Mouse (Mus musculus) right cerebral cortex, adult 18-20 months (tissue): Measurements from ENCODE around the gene Hist1h3d.
A peak's percentile ranks its signal among the peaks of the same experiment; 100 is the strongest.
"Not testable (repeated sequence)": the region's sequence is repeated elsewhere in the genome, so short reads cannot be mapped to it uniquely, and the experiment has no call there.

ENCODE experiments used
- DNase-seq: peaks from one replicate; pipeline ENCODE4 v3.0.0; 2022; ENCODE audit warnings: mixed read lengths

Hist1h3d gene

DNA sequence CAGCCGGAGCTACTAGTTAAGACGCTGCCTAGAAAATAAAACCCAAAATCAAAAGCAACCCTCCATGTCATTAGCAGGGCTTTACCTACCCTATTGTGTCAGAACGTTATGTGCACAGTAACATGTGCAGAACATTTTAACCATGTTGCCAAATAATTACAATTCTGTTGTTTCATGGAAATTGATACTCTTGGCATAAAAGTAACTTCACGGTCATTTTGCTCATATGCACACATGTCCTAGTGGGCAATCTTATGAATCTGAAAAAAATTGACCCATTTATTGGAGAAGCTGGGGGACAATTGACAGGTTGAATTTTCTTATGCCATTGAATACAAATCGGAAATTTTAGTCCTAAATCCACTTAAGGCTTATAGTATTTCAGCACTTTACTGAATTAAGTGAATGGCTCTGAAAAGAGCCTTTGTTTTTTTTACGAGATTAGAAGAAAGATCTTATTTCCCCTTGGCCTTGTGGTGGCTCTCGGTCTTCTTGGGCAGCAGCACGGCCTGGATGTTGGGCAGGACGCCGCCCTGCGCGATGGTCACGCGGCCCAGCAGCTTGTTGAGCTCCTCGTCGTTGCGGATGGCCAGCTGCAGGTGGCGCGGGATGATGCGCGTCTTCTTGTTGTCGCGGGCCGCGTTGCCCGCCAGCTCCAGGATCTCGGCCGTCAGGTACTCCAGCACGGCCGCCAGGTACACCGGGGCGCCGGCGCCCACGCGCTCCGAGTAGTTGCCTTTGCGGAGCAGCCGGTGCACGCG lies 5.1 kb upstream of the Hist1h3d start:
- DNase-seq = not testable (repeated sequence)

DNA sequence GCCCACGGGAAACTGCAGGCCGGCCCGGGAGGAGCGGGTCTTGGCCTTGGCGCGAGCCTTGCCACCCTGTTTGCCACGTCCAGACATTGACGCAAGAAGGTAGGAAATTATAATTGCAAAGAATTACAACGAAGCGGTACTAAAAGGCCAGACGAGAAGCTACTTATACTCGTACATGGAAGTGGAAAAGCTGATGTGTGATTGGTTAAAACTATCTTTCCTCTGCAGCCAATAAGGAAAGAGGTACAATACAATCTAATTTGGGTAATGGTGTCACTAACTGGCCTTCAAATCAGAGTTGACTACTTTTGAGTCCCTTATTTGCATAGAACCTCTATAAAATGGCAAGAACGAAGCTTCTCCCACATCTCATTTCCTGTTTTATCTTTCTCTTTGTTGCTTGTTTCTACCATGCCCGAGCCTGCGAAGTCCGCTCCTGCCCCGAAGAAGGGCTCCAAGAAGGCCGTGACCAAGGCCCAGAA lies 4.5 kb upstream of the Hist1h3d start, which contains the start of the genes Hist1h2ae and Hist1h2bg:
Hist1h2ae (minus strand) TSS at position 199 of the 482 bp plus-strand sequence.
Hist1h2bg (plus strand) TSS at position 375 of the 482 bp plus-strand sequence.
- DNase-seq = peak; percentile 76

GRCm38 (mm10) chr13:23571504-23572217 lies 3.9 kb upstream of the Hist1h3d start:
- DNase-seq = not testable (repeated sequence)

DNA sequence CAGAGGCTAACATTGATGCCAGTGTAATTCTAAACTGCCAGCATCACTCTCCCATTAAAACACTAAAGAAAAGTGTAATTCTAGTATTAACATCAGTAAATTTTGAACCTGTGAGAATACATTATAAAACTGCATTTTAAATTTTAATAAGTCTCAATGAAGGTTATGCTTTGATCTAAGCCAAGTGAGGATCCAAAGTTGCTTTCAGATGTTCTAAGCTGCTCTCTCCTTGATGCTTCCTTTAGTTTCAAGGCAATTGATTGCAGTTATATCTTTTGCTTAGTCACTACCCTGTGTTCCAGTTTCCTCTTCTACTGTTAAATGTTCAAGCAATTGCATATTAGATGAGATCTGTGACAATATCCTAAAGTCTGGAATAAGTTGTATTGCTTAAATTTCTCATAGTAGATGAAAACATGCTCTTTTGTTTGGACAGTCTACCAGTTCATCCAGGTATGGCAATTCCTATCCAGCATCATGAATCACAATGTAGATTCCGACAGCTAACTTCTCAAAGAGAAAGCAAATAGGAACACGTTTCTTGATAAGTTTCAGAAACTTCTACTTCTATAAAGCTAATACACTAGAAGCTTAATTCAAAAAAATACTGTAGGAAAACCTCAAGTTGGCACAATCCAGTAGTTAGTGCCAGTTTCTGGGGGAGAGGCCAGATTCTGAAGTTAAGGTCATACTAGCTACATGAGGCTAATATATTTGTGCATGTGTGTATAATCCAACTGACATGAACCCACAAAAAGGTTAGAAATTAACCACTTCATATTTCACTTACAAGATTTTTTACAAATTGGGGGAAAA lies 3.1 kb upstream of the Hist1h3d start:
- DNase-seq = no peak

DNA sequence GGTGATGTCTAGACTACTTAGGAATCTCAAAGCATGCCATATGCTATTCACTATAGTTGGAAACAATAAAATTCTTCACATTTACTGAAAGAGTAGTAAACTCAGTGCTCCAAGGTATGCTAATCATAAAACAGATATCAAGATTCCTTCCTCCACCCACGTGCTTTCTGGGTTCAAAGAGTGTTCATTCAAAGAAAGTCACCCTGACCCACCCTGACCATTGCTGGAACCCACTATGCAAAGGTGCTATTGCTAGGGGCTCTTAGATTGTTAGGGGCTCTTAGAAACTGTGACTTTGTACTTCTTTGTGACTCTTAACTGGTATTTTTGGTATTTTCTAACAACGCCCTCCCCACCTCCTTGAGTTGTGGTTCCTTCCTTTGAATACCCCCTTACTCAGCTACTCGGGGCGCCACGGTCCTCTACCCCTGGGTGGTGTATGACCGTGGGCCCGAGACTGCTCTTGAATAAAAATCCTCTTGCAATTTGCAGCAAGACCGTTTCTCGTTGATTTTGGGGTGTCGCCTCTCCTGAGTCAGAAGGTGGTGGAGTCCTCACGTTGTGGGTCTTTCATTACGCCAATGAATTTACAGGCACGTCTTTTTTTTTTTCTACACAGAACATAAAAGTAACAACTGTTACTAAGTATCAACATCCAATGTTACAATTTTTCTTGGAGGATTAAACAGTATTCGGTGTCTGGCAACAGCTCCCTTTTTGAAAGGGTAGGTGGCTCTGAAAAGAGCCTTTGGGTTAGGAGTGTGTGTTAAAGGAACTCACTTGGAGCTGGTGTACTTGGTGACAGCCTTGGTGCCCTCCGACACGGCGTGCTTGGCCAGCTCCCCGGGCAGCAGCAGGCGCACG lies 2.3 kb upstream of the Hist1h3d start:
- DNase-seq = not testable (repeated sequence)

DNA sequence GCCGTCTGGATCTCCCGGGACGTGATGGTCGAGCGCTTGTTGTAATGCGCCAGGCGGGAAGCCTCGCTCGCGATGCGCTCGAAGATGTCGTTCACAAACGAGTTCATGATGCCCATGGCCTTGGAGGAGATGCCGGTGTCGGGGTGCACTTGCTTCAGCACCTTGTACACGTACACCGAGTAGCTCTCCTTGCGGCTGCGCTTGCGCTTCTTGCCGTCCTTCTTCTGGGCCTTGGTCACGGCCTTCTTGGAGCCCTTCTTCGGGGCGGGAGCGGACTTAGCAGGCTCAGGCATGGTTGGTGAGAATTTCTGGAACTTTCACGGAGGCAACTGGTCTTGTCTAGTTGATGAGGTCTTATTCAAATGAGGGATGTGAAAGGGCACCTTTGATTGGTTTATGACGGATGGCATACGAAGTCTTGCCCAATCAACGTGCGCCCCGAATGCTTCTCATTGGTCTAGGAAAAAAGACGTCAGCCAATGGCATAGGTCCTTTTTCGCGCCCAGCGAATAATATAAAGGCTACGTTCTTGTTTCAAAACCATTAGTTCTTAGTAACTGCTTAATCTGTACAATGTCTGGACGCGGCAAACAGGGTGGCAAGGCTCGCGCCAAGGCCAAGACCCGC lies 1.6 kb upstream of the Hist1h3d start, which contains the start of the genes Hist1h2bf and Hist1h2ad:
Hist1h2bf (minus strand) TSS at position 299 of the 627 bp plus-strand sequence.
Hist1h2ad (plus strand) TSS at position 484 of the 627 bp plus-strand sequence.
- DNase-seq = peak; percentile 95

- not testable (repeated sequence) for DNase-seq
Observed at GRCm38 (mm10) chr13:23574546-23575170, 905 bp upstream of the Hist1h3d start.

DNA sequence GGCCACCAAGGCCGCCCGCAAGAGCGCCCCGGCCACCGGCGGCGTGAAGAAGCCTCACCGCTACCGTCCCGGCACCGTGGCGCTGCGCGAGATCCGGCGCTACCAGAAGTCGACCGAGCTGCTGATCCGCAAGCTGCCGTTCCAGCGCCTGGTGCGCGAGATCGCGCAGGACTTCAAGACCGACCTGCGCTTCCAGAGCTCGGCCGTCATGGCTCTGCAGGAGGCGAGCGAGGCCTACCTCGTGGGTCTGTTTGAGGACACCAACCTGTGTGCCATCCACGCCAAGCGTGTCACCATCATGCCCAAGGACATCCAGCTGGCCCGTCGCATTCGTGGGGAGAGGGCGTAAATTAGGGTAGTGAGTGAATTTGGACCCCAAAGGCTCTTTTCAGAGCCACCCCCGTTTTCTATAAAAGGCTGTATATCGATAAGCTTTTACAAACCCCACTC lies 326 bp downstream of the Hist1h3d start:
- DNase-seq = not testable (repeated sequence)

DNA sequence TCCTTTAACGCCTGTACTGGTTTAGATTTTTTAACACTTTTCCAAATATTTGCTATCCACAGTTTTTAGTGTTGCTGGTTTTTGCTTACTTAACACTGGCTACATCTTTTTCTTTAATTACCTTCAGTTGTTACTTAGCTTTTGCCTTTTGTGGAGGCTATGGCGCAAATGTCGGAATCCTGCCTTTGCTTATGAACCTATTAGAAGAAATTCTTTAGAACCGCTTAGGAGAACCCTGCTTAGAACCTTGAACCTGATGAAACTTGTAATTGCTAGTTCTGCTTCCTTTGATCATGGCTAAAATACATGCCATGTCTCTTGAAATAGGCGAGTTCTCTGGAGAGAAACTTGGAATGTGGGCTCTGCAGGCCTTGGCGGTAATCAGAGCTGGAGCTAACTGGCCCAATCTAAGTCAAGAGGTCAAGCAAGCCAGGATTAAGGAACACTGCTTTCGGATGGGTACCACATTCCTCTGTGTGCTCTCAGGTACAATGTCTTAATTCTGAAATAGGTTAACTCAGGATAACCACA lies 853 bp downstream of the Hist1h3d start:
- no peak for DNase-seq

DNA sequence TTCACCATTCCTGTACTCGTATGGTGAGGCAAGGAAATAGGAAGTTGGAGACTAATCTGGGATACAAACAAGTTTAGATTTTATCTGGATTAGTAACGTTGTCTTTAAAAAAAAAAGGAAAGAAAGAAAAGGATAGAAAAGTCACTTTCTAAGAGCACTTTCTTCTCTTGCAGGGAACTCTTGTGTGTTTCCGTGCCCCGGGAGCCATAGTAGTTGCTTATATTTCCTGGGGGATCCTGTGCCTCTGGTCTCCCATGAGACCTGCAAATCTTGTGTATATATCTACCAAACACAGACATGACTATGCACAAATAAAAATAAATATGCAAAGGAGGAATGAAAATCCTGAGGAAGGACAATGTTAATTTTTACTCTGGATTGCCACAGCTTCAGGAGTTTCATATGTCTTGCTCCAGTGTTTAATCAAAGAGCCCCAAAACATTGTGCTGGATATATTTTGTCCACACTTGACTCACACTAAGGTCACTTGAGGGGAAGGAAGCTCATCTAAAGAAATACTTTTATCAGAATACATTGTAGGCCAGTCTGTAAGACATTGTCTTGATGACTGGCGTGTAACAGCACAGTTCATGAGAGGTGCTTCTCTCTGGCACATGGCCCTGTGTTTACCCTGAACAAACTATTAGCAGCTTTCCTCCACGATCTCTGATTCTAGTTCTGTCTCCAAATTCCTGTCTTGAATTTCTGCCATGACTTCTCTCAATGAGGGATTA lies 1.5 kb downstream of the Hist1h3d start:
- no peak for DNase-seq

- DNase-seq = no peak
Observed at GRCm38 (mm10) chr13:23577835-23578234, 2.3 kb downstream of the Hist1h3d start.

- DNase-seq = peak; percentile 96
Observed at GRCm38 (mm10) chr13:23581408-23582218, 6.0 kb downstream of the Hist1h3d start, which contains the start of gene Hist1h4d. Hist1h4d (plus strand) TSS chr13:23581598.

DNA sequence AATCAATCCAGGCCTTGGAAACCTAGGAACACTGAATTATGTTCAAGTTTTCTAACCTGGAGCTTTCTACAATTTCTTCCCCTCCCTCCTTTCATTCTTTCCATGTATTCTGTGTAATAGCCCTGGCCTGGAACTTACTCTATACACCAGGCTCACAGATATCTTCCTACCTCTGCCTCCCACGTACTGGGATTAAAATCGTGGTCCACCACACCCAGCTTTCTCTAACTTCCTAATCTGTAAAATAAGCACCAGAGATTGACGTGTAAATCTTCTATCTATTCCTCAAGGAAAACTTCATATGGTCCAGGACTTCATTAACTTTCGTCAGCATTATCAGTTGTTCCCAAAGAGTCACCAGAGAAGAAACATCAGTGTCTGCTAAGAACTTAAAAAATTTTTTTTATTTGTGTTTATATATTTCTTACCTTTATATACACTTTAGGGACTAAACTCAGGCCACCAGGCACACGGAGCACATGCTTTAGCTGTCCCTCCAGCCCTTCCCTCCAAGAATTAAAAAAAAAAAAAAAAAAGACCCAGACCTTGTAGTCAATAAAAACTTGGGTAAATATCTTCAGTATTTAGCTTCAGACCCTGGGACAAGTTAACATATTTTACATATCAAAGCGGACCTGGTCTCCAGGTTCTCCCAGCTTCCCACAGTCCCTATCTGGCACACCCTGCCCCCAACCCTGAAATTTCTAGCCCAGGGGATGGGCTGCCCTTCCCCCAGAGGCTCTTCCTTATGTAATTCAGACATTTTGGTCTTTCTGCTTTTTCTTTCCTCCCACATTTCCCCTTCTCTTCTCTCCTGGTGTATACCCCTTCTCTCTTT lies 6.9 kb downstream of the Hist1h3d start:
- DNase-seq = no peak

DNA sequence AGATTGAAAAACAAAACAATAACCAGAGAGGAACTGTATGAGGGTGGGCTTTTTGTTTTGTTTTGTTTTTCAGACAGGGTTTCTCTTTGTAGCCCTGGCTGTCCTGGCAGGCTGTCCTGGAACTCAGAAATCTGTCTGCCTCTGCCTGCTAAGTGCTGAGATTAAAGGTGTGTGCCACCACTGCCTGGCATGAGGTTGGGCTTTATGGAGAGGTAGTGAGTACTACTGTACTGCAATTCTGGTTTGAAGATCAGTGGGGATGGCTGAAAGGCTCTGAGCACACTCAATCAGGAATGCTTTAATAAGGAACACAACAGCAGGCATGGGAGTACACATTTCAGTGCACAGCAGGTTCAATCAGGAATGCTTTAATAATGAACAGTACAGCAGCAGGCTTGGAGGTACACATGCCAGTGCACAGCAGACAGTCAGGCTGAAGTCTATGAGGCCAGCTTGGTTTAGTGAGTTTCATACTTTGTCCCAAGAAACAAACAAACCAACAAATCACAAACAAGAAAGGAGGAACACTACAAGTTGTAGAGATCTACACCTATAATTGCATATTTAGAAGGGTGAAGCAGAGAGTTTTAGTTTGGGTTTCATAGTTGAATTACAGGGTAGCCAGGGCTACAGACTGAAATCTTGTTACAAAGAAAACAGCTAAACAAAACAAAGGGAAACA lies 8.0 kb downstream of the Hist1h3d start:
- no peak for DNase-seq

- no peak for DNase-seq
Observed at GRCm38 (mm10) chr13:23584331-23584730, 8.8 kb downstream of the Hist1h3d start.

DNA sequence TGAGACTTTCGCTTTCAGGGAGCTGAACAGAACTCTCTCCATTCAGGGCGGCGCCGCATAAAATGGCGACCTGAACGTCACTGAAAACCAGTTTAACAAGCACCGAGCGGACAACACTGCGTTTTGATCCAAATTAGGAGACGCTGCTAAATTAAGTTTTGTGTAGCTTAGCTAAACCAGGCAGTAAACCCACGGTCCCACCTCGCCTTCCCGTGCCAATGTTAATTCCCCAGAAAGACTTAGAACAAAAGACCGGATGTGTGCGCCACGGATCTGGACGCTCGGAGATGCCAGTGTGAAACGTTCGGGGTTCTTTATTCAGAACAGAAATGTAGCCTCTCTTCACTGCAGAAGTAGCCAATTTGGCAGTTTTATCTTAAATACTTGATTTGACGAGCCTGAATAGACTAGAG lies 9.5 kb downstream of the Hist1h3d start:
- peak; percentile 73 for DNase-seq
